Mouse (Mus musculus) CH12.LX (cell line): ENCODE measurements around the gene Retnlb. TPM values are rescaled to one million over a fixed set of nuclear protein-coding genes. Genes with fewer than 3 reads are reported as not detected.

Source experiments
- DNase-seq: peaks from one replicate; pipeline ENCODE4 v3.0.0-alpha.2; 2013; ENCODE audit errors: extremely low read depth
- H3K27ac ChIP-seq: 2 replicates; pipeline ENCODE4 v1.5.1; 2012; ENCODE audit warnings: low read depth, mild to moderate bottlenecking, control low read depth, moderate library complexity; ENCODE audit not compliant: insufficient read depth
- H3K27me3 ChIP-seq: replicated peaks from 2 replicates; pipeline ENCODE3; 2012; ENCODE audit warnings: inconsistent platforms
- H3K36me3 ChIP-seq, 2 experiments: replicated peaks in 1 of 2; 2 replicates each; pipeline versions ENCODE3 to v1.6.1; 2012; ENCODE audit warnings: inconsistent platforms in 1 of 2, low read length in 1 of 2, mild to moderate bottlenecking in 1 of 2, mixed read lengths in 1 of 2, moderate library complexity in 1 of 2; ENCODE audit not compliant: control insufficient read depth in 1 of 2, insufficient read depth in 1 of 2
- H3K4me1 ChIP-seq, 2 experiments: 2 replicates each; pipeline ENCODE4 v1.6.1; 2012; ENCODE audit warnings: inconsistent platforms in 1 of 2, moderate library complexity in 1 of 2; ENCODE audit not compliant: insufficient read depth in 2 of 2, control insufficient read depth in 1 of 2
- H3K4me2 ChIP-seq: 2 replicates; pipeline ENCODE4 v1.6.1; 2012; ENCODE audit warnings: low read depth, mild to moderate bottlenecking, control low read depth; ENCODE audit not compliant: poor library complexity, insufficient read depth, severe bottlenecking
- H3K4me3 ChIP-seq, 3 experiments: fragments of 150-350 bp in 1 of 3; sonication (generic) in 1 of 3; replicated peaks in 1 of 3; 2 replicates each; pipeline versions ENCODE3 to v1.5.1; 2011 to 2012; ENCODE audit warnings: low read depth in 2 of 3, low read length in 2 of 3, mild to moderate bottlenecking in 2 of 3, moderate library complexity in 2 of 3, control low read depth in 1 of 3, improper control_type of control experiment in 1 of 3, inconsistent platforms in 1 of 3, mixed read lengths in 1 of 3; ENCODE audit not compliant: poor library complexity in 1 of 3
- H3K79me2 ChIP-seq: replicated peaks from 2 replicates; pipeline ENCODE4 v1.6.1; 2012; ENCODE audit warnings: mild to moderate bottlenecking, moderate library complexity; ENCODE audit not compliant: control insufficient read depth, poor library complexity, insufficient read depth, severe bottlenecking; ENCODE audit errors: extremely low read depth
- H3K9ac ChIP-seq: 2 replicates; pipeline ENCODE4 v1.6.1; 2012; ENCODE audit warnings: low read depth, mild to moderate bottlenecking, control low read depth, moderate library complexity; ENCODE audit not compliant: insufficient read depth
- H3K9me3 ChIP-seq: replicated peaks from 2 replicates; pipeline ENCODE3; 2012; ENCODE audit warnings: low read length, inconsistent platforms, mixed read lengths
- CHD1 ChIP-seq: IDR thresholded peaks from 2 replicates; pipeline ENCODE4 v1.6.1; 2012; ENCODE audit warnings: low read depth, low read length, improper control_type of control experiment, inconsistent platforms
- CHD2 ChIP-seq: IDR thresholded peaks from 2 replicates; pipeline ENCODE4 v1.6.1; 2011; ENCODE audit warnings: low read length, improper control_type of control experiment
- CTCF ChIP-seq, 2 experiments: IDR thresholded peaks in 1 of 2; conservative IDR thresholded peaks in 1 of 2; 2 replicates each; pipeline ENCODE4 v1.5.1; 2011 to 2012; ENCODE audit warnings: low read depth in 2 of 2, low read length in 2 of 2, improper control_type of control experiment in 1 of 2, inconsistent platforms in 1 of 2, mild to moderate bottlenecking in 1 of 2, moderate library complexity in 1 of 2
- E2F4 ChIP-seq: IDR thresholded peaks from 2 replicates; pipeline ENCODE4 v1.6.1; 2011; ENCODE audit warnings: low read depth, low read length, improper control_type of control experiment; ENCODE audit not compliant: insufficient replicate concordance
- ETS1 ChIP-seq: conservative IDR thresholded peaks from 2 replicates; pipeline ENCODE4 v1.6.1; 2012; ENCODE audit warnings: low read depth, mild to moderate bottlenecking, inconsistent platforms, low read length, improper control_type of control experiment, moderate library complexity
- GABPA ChIP-seq: IDR thresholded peaks from 2 replicates; pipeline ENCODE4 v1.6.1; 2012; ENCODE audit warnings: low read depth, low read length, improper control_type of control experiment, inconsistent platforms; ENCODE audit not compliant: insufficient replicate concordance
- IRF4 ChIP-seq: IDR thresholded peaks from 2 replicates; pipeline ENCODE4 v1.6.1; 2014; ENCODE audit warnings: low read depth, mild to moderate bottlenecking, inconsistent platforms, low read length, improper control_type of control experiment
- JUND ChIP-seq: conservative IDR thresholded peaks from 2 replicates; pipeline ENCODE4 v1.6.1; 2011; ENCODE audit warnings: low read depth, low read length, improper control_type of control experiment
- KAT2A ChIP-seq: IDR thresholded peaks from 2 replicates; pipeline ENCODE4 v1.6.1; 2012; ENCODE audit warnings: low read length, improper control_type of control experiment, inconsistent platforms; ENCODE audit not compliant: insufficient replicate concordance
- MAX ChIP-seq: IDR thresholded peaks from 2 replicates; pipeline ENCODE4 v1.6.1; 2011; ENCODE audit warnings: low read length, improper control_type of control experiment
- MAZ ChIP-seq: IDR thresholded peaks from 2 replicates; pipeline ENCODE4 v1.6.1; 2012; ENCODE audit warnings: low read depth, mild to moderate bottlenecking, inconsistent platforms, low read length, improper control_type of control experiment, moderate library complexity
- MYC ChIP-seq: IDR thresholded peaks from 2 replicates; pipeline ENCODE4 v1.6.1; 2011; ENCODE audit warnings: low read depth, mild to moderate bottlenecking, improper control_type of control experiment, low read length
- NELFE ChIP-seq: IDR thresholded peaks from 2 replicates; pipeline ENCODE4 v1.6.1; 2011; ENCODE audit warnings: low read depth, low read length, improper control_type of control experiment
- NRF1 ChIP-seq: IDR thresholded peaks from 2 replicates; pipeline ENCODE4 v1.6.1; 2014; ENCODE audit warnings: low read depth, mild to moderate bottlenecking, inconsistent platforms, low read length, improper control_type of control experiment, moderate library complexity
- RCOR1 ChIP-seq: conservative IDR thresholded peaks from 2 replicates; pipeline ENCODE4 v1.6.1; 2012; ENCODE audit warnings: low read depth, mild to moderate bottlenecking, inconsistent platforms, low read length, improper control_type of control experiment
- SIN3A ChIP-seq: IDR thresholded peaks from 2 replicates; pipeline ENCODE4 v1.6.1; 2012; ENCODE audit warnings: low read length, improper control_type of control experiment, inconsistent platforms
- SMC3 ChIP-seq: IDR thresholded peaks from 2 replicates; pipeline ENCODE4 v1.6.1; 2011; ENCODE audit warnings: low read depth, low read length, improper control_type of control experiment
- TCF12 ChIP-seq: IDR thresholded peaks from 2 replicates; pipeline ENCODE4 v1.6.1; 2014; ENCODE audit warnings: low read depth, mild to moderate bottlenecking, inconsistent platforms, low read length, improper control_type of control experiment
- UBTF ChIP-seq: IDR thresholded peaks from 2 replicates; pipeline ENCODE4 v1.6.1; 2012; ENCODE audit warnings: low read depth, mild to moderate bottlenecking, inconsistent platforms, low read length, improper control_type of control experiment, moderate library complexity
- USF2 ChIP-seq: conservative IDR thresholded peaks from 2 replicates; pipeline ENCODE4 v1.6.1; 2011; ENCODE audit warnings: low read depth, low read length, improper control_type of control experiment
- ZC3H11A ChIP-seq: IDR thresholded peaks from 2 replicates; pipeline ENCODE4 v1.6.1; 2012; ENCODE audit warnings: low read depth, mild to moderate bottlenecking, inconsistent platforms, low read length, improper control_type of control experiment
- ZKSCAN1 ChIP-seq: IDR thresholded peaks from 2 replicates; pipeline ENCODE4 v1.6.1; 2012; ENCODE audit warnings: low read depth, inconsistent platforms, low read length, improper control_type of control experiment, borderline replicate concordance
- ZNF384 ChIP-seq: IDR thresholded peaks from 2 replicates; pipeline ENCODE4 v1.6.1; 2012; ENCODE audit warnings: low read depth, low read length, improper control_type of control experiment, inconsistent platforms
- dilution Hi-C: fragments of 300-500 bp; cut with MboI; formaldehyde crosslinking; loops from 2 replicates; pipeline ENCODE4 v1.14.3; 2020; ENCODE audit warnings: low sequenced_read_pairs; ENCODE audit not compliant: extremely low pct_unique_long_range_greater_than_20kb, extremely low pct_ligation_motif_present
- in situ Hi-C: fragments of 300-500 bp; cut with MboI; formaldehyde crosslinking; loops from 3 replicates; pipeline ENCODE4 v1.14.3; 2019; ENCODE audit warnings: low sequenced_read_pairs, low pct_ligation_motif_present, low pct_unique_long_range_greater_than_20kb, mixed read lengths
- polyA plus RNA-seq: library from polyadenylated mRNA; unstranded; fragments of >175 nt; gene quantifications from 2 replicates; pipeline ENCODE4 v1.2.1, GENCODE M21; 2012; ENCODE audit warnings: low read depth; ENCODE audit not compliant: insufficient read length
- total RNA-seq, 2 experiments: library from RNA; depleted of rRNA; stranded (reverse); fragments of 300-350 nt in 1 of 2; fragments of >200 nt in 1 of 2; gene quantifications; 2 replicates each; pipeline ENCODE4 v1.2.3; 2012 to 2014

Gene Retnlb
- total and polyA plus RNA-seq, 3 experiments, result not detected

- dilution Hi-C loops, result no loop called here
- H3K4me1 ChIP-seq, result no peaks in the 10 kb centered on the region
- TF ChIP-seq RCOR1 (no peak), TCF12 (no peak), SMC3 (no peak), E2F4 (no peak), USF2 (no peak), JUND (no peak), IRF4 (no peak), ETS1 (no peak), ZKSCAN1 (no peak), KAT2A (no peak), CHD2 (no peak), NRF1 (no peak), NELFE (no peak), GABPA (no peak), SIN3A (no peak), MAZ (no peak), MYC (no peak), ZNF384 (no peak), ZC3H11A (no peak), CTCF (conservative IDR thresholded peaks at IDR 0.05 in 1 of 2, IDR thresholded peaks at IDR 0.05 in 1 of 2; ENCODE audit: low read depth in 2 of 2, low read length in 2 of 2) (no peak)
- TF ChIP-seq, all 38 proteins: peak for 0
- Histone ChIP-seq H3K36me3 (no peaks in the 10 kb centered on the region), H3K4me3 (no peak overlapping the region), H3K9ac (no peak overlapping the region), H3K79me2 (no peaks in the 10 kb centered on the region), H3K27ac (no peak overlapping the region), H3K4me2 (no peak overlapping the region), H3K27me3 (no peaks in the 10 kb centered on the region), H3K9me3 (peaks cover 33% of the 10 kb centered on the region)
- no peak for DNase-seq
- in situ Hi-C loops, result no loop called here
These were observed 4.7 kb upstream of the Retnlb start for GRCm38 (mm10) chr16:48811881-48812436.

- H3K27me3 ChIP-seq, result no peaks in the 10 kb centered on the region
- TF ChIP-seq MAX (no peak), CHD1 (no peak), ZNF384 (no peak), UBTF (no peak), TCF12 (no peak), CHD2 (no peak), NELFE (no peak)
- TF ChIP-seq, all 38 proteins: peak for 0
- no peak overlapping the region; the same call in 1 of the 2 replicates for H3K4me2 ChIP-seq
- in situ Hi-C loops, result no loop called here
- no peaks in the 10 kb centered on the region for H3K79me2 ChIP-seq
- no peak overlapping the region for H3K27ac ChIP-seq
- no peaks in the 10 kb centered on the region for H3K36me3 ChIP-seq
- DNase-seq, result no peak
- dilution Hi-C loops, result no loop called here
- H3K4me1 ChIP-seq, result no peaks in the 10 kb centered on the region
- peaks cover 33% of the 10 kb centered on the region for H3K9me3 ChIP-seq
- H3K9ac ChIP-seq, result no peak overlapping the region
- H3K4me3 ChIP-seq, result no peak overlapping the region
These were observed 1.9 kb downstream of the Retnlb start for GRCm38 (mm10) chr16:48818524-48818923.
